Mouse (Mus musculus) embryonic fibroblast, embryonic 13.5 days (primary cell): Measurements from ENCODE around the gene Cmtm5. TPM values are rescaled to one million over a fixed set of nuclear protein-coding genes. Genes with fewer than 3 reads are reported as not detected.
"Not testable (repeated sequence)": the region's sequence is repeated elsewhere in the genome, so short reads cannot be mapped to it uniquely, and the experiment has no call there.

Experiments used
- H3K27ac ChIP-seq: 2 replicates; pipeline ENCODE4 v1.5.1; 2012; ENCODE audit warnings: low read length, control low read depth, inconsistent platforms; ENCODE audit not compliant: insufficient read depth
- H3K4me1 ChIP-seq: 2 replicates; pipeline ENCODE4 v1.6.1; 2011; ENCODE audit warnings: low read length; ENCODE audit not compliant: control insufficient read depth, insufficient read depth
- H3K4me3 ChIP-seq: 2 replicates; pipeline ENCODE4 v1.5.1; 2011; ENCODE audit warnings: mild to moderate bottlenecking, control low read depth, low read length; ENCODE audit not compliant: insufficient read depth
- CTCF ChIP-seq: IDR thresholded peaks from 2 replicates; pipeline ENCODE4 v1.5.1; 2011; ENCODE audit warnings: mild to moderate bottlenecking, control low read depth, low read length, moderate library complexity, borderline replicate concordance; ENCODE audit not compliant: insufficient read depth
- POLR2A ChIP-seq: IDR thresholded peaks from 2 replicates; pipeline ENCODE4 v1.6.1; 2011; ENCODE audit warnings: low read depth, mild to moderate bottlenecking, control low read depth, low read length, moderate library complexity
- polyA plus RNA-seq: library from polyadenylated mRNA; stranded (reverse); fragments of >200 nt; gene quantifications from 2 replicates; pipeline ENCODE4 v1.2.4, GENCODE M21; 2011; ENCODE audit warnings: low read depth; ENCODE audit not compliant: missing spikeins, insufficient read length

The Cmtm5 gene
- polyA plus RNA-seq, 1 experiment, result not detected

GRCm38 (mm10) chr14:54954474-54954873 is 18.4 kb downstream of the Cmtm5 start:
- H3K4me3 ChIP-seq, result no peak overlapping the region

GRCm38 (mm10) chr14:54955481-54955880 is 19.4 kb downstream of the Cmtm5 start:
- TF ChIP-seq POLR2A (no peak), CTCF (no peak)
- H3K4me3 ChIP-seq, result no peak overlapping the region
- H3K4me1 ChIP-seq, result no peaks in the 10 kb centered on the region
- H3K27ac ChIP-seq, result no peak overlapping the region

More at GRCm38 (mm10) chr14:54954474-54954873, 18.4 kb downstream of the Cmtm5 start:
- H3K4me1 ChIP-seq, result no peaks in the 10 kb centered on the region
- no peak overlapping the region for H3K27ac ChIP-seq
- no peak for TF ChIP-seq CTCF
- TF ChIP-seq POLR2A, result no peak

GRCm38 (mm10) chr14:54956533-54956932 is 20.5 kb downstream of the Cmtm5 start:
- no peak overlapping the region for H3K4me3 ChIP-seq
- H3K4me1 ChIP-seq, result no peaks in the 10 kb centered on the region
- H3K27ac ChIP-seq, result no peak overlapping the region
- TF ChIP-seq CTCF (no peak), POLR2A (no peak)

- Histone ChIP-seq H3K4me3 (no peak overlapping the region), H3K4me1 (no peaks in the 10 kb centered on the region), H3K27ac (no peak overlapping the region)
- TF ChIP-seq POLR2A (no peak), CTCF (no peak)
These were observed 22.4 kb downstream of the Cmtm5 start for GRCm38 (mm10) chr14:54958503-54958902.

- Histone ChIP-seq H3K27ac (no peak overlapping the region), H3K4me1 (no peaks in the 10 kb centered on the region), H3K4me3 (no peak overlapping the region)
- TF ChIP-seq POLR2A, result no peak
- no peak for TF ChIP-seq CTCF
These were observed 23.1 kb downstream of the Cmtm5 start for GRCm38 (mm10) chr14:54959197-54959596.

GRCm38 (mm10) chr14:54959853-54960613 is 24.0 kb downstream of the Cmtm5 start:
- not testable (repeated sequence) for H3K4me3 ChIP-seq, H3K27ac ChIP-seq, H3K4me1 ChIP-seq

GRCm38 (mm10) chr14:54960769-54961168 is 24.7 kb downstream of the Cmtm5 start:
- TF ChIP-seq CTCF (no peak), POLR2A (no peak)
- Histone ChIP-seq H3K4me3 (no peak overlapping the region), H3K27ac (no peak overlapping the region), H3K4me1 (no peaks in the 10 kb centered on the region)

GRCm38 (mm10) chr14:54961487-54961886 is 25.4 kb downstream of the Cmtm5 start:
- no peak for TF ChIP-seq CTCF
- TF ChIP-seq POLR2A, result no peak
- Histone ChIP-seq H3K27ac (no peak overlapping the region), H3K4me1 (no peaks in the 10 kb centered on the region), H3K4me3 (no peak overlapping the region)

GRCm38 (mm10) chr14:54962714-54963113 is 26.7 kb downstream of the Cmtm5 start:
- Histone ChIP-seq H3K4me3 (no peak overlapping the region), H3K4me1 (no peaks in the 10 kb centered on the region), H3K27ac (no peak overlapping the region)
- no peak for TF ChIP-seq POLR2A
- no peak for TF ChIP-seq CTCF

- TF ChIP-seq CTCF, result no peak
- no peak for TF ChIP-seq POLR2A
- no peaks in the 10 kb centered on the region for H3K4me1 ChIP-seq
- no peak overlapping the region for H3K27ac ChIP-seq
- no peak overlapping the region for H3K4me3 ChIP-seq
These were observed 27.7 kb downstream of the Cmtm5 start for GRCm38 (mm10) chr14:54963727-54964126.

- TF ChIP-seq CTCF (no peak), POLR2A (no peak)
- no peak overlapping the region for H3K4me3 ChIP-seq
- no peak overlapping the region for H3K27ac ChIP-seq
- no peaks in the 10 kb centered on the region for H3K4me1 ChIP-seq
These were observed 29.0 kb downstream of the Cmtm5 start for GRCm38 (mm10) chr14:54965044-54965443.
